Mouse (Mus musculus) erythroblast, embryonic 14.5 days (primary cell): Measurements from ENCODE around the gene Rhbdl1. TPM values are rescaled to one million over a fixed set of nuclear protein-coding genes. Genes with fewer than 3 reads are reported as not detected.
A peak's percentile ranks its signal among the peaks of the same experiment; 100 is the strongest.

Experiments used
- H3K27me3 ChIP-seq: 2 replicates; pipeline ENCODE4 v1.6.1; 2012; ENCODE audit warnings: inconsistent platforms; ENCODE audit not compliant: control insufficient read depth
- H3K36me3 ChIP-seq: 2 replicates; pipeline ENCODE4 v1.6.1; 2012; ENCODE audit warnings: mild to moderate bottlenecking, inconsistent platforms; ENCODE audit not compliant: control insufficient read depth
- H3K4me1 ChIP-seq: 2 replicates; pipeline ENCODE4 v1.6.1; 2012; ENCODE audit warnings: inconsistent platforms; ENCODE audit not compliant: control insufficient read depth
- H3K4me3 ChIP-seq: replicated peaks from 2 replicates; pipeline ENCODE3; 2012; ENCODE audit warnings: moderate library complexity, mild to moderate bottlenecking, inconsistent platforms
- H3K9me3 ChIP-seq: 2 replicates; pipeline ENCODE4 v1.6.1; 2012; ENCODE audit warnings: low read length, inconsistent platforms, mixed read lengths; ENCODE audit not compliant: control insufficient read depth
- GATA1 ChIP-seq: IDR thresholded peaks from 2 replicates; pipeline ENCODE4 v1.6.1; 2012; ENCODE audit warnings: low read length, inconsistent platforms, mixed read lengths
- TAL1 ChIP-seq: IDR thresholded peaks from 3 replicates; pipeline ENCODE4 v1.6.1; 2012; ENCODE audit warnings: low read length, inconsistent platforms, mixed read lengths
- polyA plus RNA-seq: library from polyadenylated mRNA; stranded (reverse); fragments of >175 nt; gene quantifications from 2 replicates; pipeline ENCODE4 v1.2.3, GENCODE M21; 2012

Gene Rhbdl1
- polyA plus RNA-seq, 1 experiment, result 0.22 TPM

DNA sequence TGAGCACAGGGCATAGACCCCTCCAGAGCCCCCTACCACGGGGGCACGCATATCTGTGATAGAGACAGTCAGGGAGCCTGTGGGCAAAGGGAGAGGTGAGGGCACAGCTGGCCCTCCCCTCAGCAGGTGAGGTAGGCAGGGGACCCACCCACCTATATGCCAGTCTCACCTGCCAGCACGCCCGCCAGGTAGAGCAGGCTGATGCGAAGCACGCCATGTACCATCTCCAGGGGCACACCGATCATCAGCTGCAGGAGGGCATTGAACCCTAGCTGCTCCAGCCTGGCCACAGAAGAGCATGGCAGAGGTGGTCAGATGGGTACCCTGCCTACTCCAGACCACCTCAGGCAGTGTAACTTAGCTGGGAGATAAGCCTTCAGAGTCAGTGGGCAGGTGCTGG lies 1.8 kb downstream of the Rhbdl1 start:
- no peak for TF ChIP-seq GATA1
- no peak for TF ChIP-seq TAL1
- Histone ChIP-seq H3K4me3 (no peak overlapping the region), H3K9me3 (no peaks in the 10 kb centered on the region), H3K4me1 (peaks cover 85% of the 10 kb centered on the region), H3K36me3 (peaks cover 71% of the 10 kb centered on the region), H3K27me3 (no peaks in the 10 kb centered on the region)

DNA sequence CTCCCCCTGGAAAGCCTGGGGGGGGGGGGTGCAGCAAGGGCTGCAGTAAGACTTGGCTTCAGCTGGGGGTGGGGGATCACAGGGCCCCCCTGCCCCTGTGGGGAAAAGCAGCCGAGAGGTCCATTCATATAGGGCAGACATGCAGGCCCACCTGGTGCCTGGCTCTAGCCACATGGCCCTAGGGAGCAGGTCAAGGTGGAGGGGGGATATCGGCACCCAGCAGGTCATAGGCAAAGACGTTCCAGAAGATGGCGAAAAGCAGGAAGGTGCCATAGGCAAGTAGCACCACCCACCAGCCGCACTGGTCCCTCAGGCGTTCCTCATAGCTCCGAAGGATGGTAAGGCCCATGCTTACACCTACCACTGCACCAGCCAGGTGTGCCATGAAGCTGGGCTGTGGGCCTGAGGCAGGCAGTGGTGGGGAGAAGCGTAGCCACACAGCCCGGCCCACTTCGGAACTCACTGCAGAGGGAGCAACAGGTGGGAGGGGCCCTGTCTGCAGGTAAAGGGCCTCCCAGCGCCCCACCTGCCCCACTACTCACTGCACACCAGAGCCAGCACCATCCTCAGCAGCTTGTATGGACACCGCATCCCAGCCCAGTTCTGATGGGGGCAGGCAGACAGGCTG lies 2.4 kb downstream of the Rhbdl1 start:
- peaks cover 91% of the 10 kb centered on the region for H3K4me1 ChIP-seq
- H3K27me3 ChIP-seq, result no peaks in the 10 kb centered on the region
- no peaks in the 10 kb centered on the region for H3K9me3 ChIP-seq
- TF ChIP-seq GATA1, result no peak
- no peak for TF ChIP-seq TAL1
- H3K36me3 ChIP-seq, result peaks cover 71% of the 10 kb centered on the region
- peak overlapping the region; percentile 81 for H3K4me3 ChIP-seq

DNA sequence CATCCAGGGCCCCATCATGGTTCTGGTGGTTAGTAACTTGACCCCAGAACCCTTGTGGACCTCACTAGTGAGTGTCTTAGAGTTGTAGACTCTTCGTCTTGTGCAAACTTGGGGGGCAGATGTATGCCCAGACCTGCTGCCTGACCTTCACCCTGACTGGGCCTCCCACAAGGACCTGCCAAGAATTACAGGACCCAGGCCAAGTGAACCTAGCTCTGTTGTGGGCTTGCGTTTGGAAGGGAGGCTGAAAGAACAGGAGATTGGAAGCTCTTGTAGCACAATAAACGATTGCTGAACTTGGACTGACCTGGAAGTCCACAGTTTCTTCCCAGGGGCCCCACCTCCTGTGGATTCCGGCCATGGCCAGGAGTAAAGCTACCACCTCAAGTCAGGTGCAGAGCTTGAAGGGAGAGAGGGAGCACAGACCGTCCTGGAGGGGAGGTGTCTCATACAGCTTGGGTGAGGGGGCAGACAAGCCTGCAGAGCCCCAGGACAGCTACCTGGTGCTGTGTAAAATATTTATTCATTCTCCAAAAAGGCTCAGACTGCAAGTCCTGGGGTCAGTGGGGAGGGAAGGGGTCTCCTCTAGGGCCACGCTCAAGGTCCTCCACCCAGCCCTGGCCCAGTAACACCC lies 3.0 kb downstream of the Rhbdl1 start:
- H3K4me3 ChIP-seq, result peak overlapping the region; percentile 81
- H3K9me3 ChIP-seq, result no peaks in the 10 kb centered on the region
- H3K4me1 ChIP-seq, result peaks cover 92% of the 10 kb centered on the region
- H3K27me3 ChIP-seq, result no peaks in the 10 kb centered on the region
- H3K36me3 ChIP-seq, result peaks cover 71% of the 10 kb centered on the region
- no peak for TF ChIP-seq GATA1
- TF ChIP-seq TAL1, result no peak

DNA sequence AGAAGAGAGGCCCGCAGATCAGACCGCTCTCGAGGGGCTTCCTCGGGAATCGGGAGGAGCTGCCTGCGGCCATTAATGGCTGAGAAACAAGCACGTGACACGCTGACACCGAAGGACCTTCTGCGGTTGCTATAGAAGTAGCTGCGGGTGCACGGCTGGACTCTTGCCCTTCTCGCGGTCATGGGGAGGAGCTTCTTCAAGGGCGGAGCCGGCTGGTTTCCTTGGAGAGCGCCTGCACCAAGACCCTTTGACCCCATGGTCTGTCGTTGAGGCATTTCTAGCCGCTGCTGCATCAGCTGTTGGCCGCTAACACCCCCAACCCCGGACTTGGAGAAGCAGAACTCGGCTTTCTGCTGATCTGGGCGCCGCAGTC lies 3.8 kb downstream of the Rhbdl1 start, which contains the start of gene Stub1:
Gene Stub1, minus strand, starts transcription at position 114 of the 373 bp plus-strand sequence.
- Histone ChIP-seq H3K36me3 (peaks cover 66% of the 10 kb centered on the region), H3K4me1 (peaks cover 95% of the 10 kb centered on the region)
- no peak for TF ChIP-seq GATA1
- no peak for TF ChIP-seq TAL1

DNA sequence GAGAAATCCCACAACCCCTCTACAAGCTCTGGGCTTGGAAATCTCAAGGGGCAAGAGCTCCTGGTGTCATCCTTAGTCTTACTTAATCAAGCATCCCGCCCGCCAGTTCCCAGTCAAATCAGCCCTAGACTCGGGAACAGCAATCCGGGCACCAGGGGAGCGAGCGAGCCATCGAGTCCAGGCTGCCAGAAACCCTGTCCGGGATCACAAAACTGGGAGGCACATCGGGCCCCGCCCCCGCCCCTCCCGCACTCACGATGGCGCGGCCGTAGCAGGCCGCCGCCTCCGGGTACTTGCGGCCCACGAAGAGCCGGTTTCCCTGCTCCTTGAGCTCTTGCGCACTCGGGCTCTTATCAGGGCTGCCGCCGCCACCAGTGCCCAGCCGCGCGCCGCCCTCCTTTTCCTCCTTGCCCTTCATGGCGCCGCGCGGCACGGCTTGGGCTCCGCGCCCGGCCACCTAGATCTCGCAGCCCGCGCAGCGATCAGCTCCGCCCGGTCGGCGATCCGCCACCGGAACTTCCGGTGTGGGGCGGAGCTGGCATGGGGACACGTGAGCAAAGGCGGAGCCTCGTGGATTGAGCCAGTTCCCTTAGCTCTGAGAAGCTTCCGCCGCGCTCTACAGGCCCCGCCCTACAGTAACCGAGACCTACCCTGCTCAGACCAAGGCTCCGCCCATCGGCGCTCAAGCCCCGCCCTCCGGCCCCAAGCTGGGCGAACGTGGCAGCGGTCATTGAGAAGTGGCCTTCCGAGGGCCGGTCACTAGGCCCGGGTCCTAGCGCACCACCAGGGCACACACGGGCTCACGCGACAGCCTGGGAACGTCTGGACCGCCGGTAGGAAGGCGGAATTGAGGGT lies 4.4 kb downstream of the Rhbdl1 start:
- TF ChIP-seq GATA1, result no peak
- no peak for TF ChIP-seq TAL1
- peaks cover 94% of the 10 kb centered on the region for H3K4me1 ChIP-seq
- peaks cover 66% of the 10 kb centered on the region for H3K36me3 ChIP-seq
- peak overlapping the region; percentile 81 for H3K4me3 ChIP-seq
- no peaks in the 10 kb centered on the region for H3K9me3 ChIP-seq
- H3K27me3 ChIP-seq, result no peaks in the 10 kb centered on the region

More for the DNA sequence above, 3.8 kb downstream of the Rhbdl1 start, which contains the start of gene Stub1:
- Histone ChIP-seq H3K27me3 (no peaks in the 10 kb centered on the region), H3K9me3 (no peaks in the 10 kb centered on the region), H3K4me3 (peak within 1 kb of the TSS; percentile 81)

DNA sequence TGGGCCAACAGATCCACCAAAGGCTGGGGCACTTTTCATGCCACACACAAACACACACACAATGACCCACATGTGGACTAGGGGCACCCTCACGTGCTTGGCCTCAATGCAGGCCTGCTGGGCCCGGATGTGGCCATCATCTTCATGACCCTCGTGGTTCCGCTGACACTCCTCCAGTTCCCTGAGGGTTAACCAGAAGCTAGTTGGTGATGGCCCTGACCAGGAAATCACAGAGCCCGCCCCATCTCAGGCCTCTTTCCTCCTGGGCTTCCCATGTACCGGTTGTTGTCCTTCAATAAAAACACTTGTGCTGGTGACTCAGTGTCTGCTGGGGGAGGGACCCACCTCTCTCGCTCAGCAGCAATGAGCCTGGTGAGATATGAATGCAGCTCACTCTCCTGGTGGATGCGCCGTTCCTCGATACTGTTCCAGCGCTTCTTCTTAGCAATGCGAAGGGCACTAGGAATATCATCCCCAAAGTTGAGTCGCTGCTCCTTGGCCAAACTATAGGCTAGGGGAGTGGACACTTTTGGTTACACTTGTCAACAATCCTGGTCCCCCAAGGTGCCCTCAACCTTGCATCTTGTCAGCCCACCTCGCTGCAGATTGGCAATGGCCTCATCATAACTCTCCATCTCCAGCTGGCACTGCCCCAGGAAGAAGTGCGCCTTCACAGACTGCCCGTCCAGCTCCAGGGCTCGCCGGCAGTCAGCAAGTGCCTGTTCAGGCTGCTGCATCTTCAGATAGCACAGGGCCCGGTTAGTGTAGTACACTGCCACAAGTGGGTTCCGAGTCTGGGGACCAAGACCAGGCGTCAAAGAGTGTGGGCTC lies 5.4 kb downstream of the Rhbdl1 start:
- Histone ChIP-seq H3K27me3 (no peaks in the 10 kb centered on the region), H3K9me3 (no peaks in the 10 kb centered on the region), H3K4me1 (peaks cover 93% of the 10 kb centered on the region), H3K4me3 (peak overlapping the region; percentile 81), H3K36me3 (peaks cover 69% of the 10 kb centered on the region)
- TF ChIP-seq GATA1 (no peak), TAL1 (no peak)

DNA sequence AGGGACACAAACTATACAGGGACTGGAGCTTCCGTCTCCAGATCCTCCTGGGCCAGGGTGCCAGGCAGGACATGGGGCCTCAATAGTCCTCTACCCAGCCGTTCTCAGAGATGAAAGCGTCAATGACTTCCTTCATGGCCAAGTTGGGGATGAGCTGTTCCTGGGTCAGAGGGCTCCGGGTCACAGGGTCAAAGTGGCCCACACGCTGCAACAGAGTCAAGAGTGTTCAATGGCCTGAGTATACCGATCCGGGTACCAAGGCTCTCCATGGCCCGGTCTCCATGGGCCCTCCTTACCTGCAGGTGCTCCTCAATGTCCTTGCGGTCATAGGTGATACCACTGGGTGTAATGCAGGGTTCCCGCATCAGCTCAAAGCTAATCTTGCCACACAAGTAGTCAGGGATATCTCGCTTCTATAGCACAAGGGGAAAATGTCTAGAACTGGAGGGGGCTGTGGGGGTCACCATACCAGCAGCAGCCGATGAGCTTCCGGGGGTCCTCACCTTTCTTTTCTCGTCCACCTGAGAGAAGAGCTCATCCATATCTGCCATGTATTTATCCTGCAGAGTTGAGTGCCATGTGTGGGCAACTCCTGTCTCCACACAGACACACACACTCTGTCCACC lies 6.2 kb downstream of the Rhbdl1 start:
- Histone ChIP-seq H3K36me3 (peaks cover 70% of the 10 kb centered on the region), H3K4me3 (peak overlapping the region; percentile 81), H3K9me3 (no peaks in the 10 kb centered on the region), H3K27me3 (no peaks in the 10 kb centered on the region), H3K4me1 (peaks cover 93% of the 10 kb centered on the region)
- no peak for TF ChIP-seq TAL1

- peaks cover 93% of the 10 kb centered on the region for H3K4me1 ChIP-seq
- TF ChIP-seq TAL1 (no peak), GATA1 (no peak)
- no peaks in the 10 kb centered on the region for H3K9me3 ChIP-seq
- peaks cover 70% of the 10 kb centered on the region for H3K36me3 ChIP-seq
- H3K27me3 ChIP-seq, result no peaks in the 10 kb centered on the region
- peak overlapping the region; percentile 73 for H3K4me3 ChIP-seq
These were observed 6.8 kb downstream of the Rhbdl1 start for GRCm38 (mm10) chr17:25830200-25830753.
